10 mouse cellular contexts compared by ENCODE assay signal in genomic region chr11:46276778-46277177, GRCm38 (mm10). TPM values are rescaled to one million over a fixed set of nuclear protein-coding genes. Genes with fewer than 3 reads are reported as not detected.
DNase-seq lines count a peak whose midpoint lies in the region; TF ChIP-seq lines count a peak whose summit lies in the region.
"Had no signal": no experiment of that assay in that cellular context is flagged by ENCODE, and none has a peak within 500 bp of the region (broad histone marks: within the 10 kb centered on the region; RNA-seq: fewer than 3 reads in every experiment).

No protein-coding gene starts in this region.

- no peaks in the 10 kb centered on the region for H3K36me3 ChIP-seq in small intestine, adult 2 months (ENCODE audit: control insufficient read depth, insufficient read depth, low read length)

- no peak overlapping the region for H3K4me3 ChIP-seq in left cerebral cortex, adult 2 months
- H3K4me3 ChIP-seq in small intestine, adult 2 months (ENCODE audit: low read depth, low read length) = no peak overlapping the region
- H3K4me3 ChIP-seq: hindbrain, embryonic 15.5 days had no signal

- no peaks in the 10 kb centered on the region for H3K27me3 ChIP-seq in small intestine, adult 2 months (ENCODE audit: control insufficient read depth, insufficient read depth, low read length)
- H3K27me3 ChIP-seq: CH12.LX; hindbrain, embryonic 15.5 days had no signal

- peak; percentile 55 for TF ChIP-seq CTCF in left cerebral cortex, adult 2 months (IDR thresholded peaks at IDR 0.05)
- TF ChIP-seq CTCF in brain, embryonic 14.5 days (IDR thresholded peaks at IDR 0.05; ENCODE audit: borderline replicate concordance, extremely low read depth, insufficient read depth, insufficient read length) = peak; percentile 55
- TF ChIP-seq CTCF in small intestine, adult 2 months (IDR thresholded peaks at IDR 0.05; ENCODE audit: extremely low read depth, insufficient read length, insufficient replicate concordance, low read depth, low read length) = peak; percentile 39; the same call in 1 of the 2 replicates

- DNase-seq in adrenal gland, adult (ENCODE audit: inconsistent age in 2 of 2, low spot score in 1 of 2) = peak; percentile 62 to 83
- DNase-seq in adrenal gland, postnatal 4 days (ENCODE audit: low spot score in 2 of 2) = no peak
- DNase-seq in left cerebral cortex, adult 2 months (ENCODE audit: extremely low spot score in 1 of 2, low spot score in 2 of 2) = peak; percentile 38 to 47
- DNase-seq in left cerebral cortex, adult 11 months (ENCODE audit: low spot score) = no peak
- DNase-seq in brain, embryonic 14.5 days (ENCODE audit: low read depth) = peak; percentile 38
- DNase-seq in kidney, postnatal 14 days = peak; percentile 54
- no peak for DNase-seq in urinary bladder, postnatal 4 days (ENCODE audit: low spot score in 2 of 2)

- no peaks in the 10 kb centered on the region for H3K4me1 ChIP-seq in small intestine, adult 2 months (ENCODE audit: control insufficient read depth, insufficient read depth, insufficient read length, low read length)
- H3K4me1 ChIP-seq: hindbrain, embryonic 15.5 days had no signal

- WGBS in small intestine, adult 2 months = 46% methylated on average over 5 of the region's 5 CpGs

- TF ChIP-seq POLR2A in brain, embryonic 14.5 days (IDR thresholded peaks at IDR 0.05; ENCODE audit: borderline replicate concordance, extremely low read depth, insufficient read depth, insufficient read length, poor library complexity, severe bottlenecking) = no peak
- no peak for TF ChIP-seq POLR2A in small intestine, adult 2 months (IDR thresholded peaks at IDR 0.05; ENCODE audit: low read depth, low read length)

- intact Hi-C loops in left cerebral cortex, adult 2 months (cut with DNase I) = no loop called here

- H3K27ac ChIP-seq in left cerebral cortex, adult 2 months = no peak overlapping the region
- H3K27ac ChIP-seq in small intestine, adult 2 months (ENCODE audit: insufficient read depth, low read depth, low read length) = no peak overlapping the region
- H3K27ac ChIP-seq: hindbrain, embryonic 15.5 days had no signal

RNA-seq across cellular contexts. Expression of gene Cyfip2, which starts 35.9 kb away (rescaled TPM):
- total RNA-seq in adrenal gland, postnatal 4 days (2021) = 10 to 100 TPM; 55.8 to 56.7 TPM
- 100 to 1,000 TPM; 606 to 614 TPM for total RNA-seq in left cerebral cortex, adult 2 months (2021)
- 35.9 and 75.9 TPM in 2 replicates for polyA plus RNA-seq in brain, embryonic 14.5 days (2012; rRNA removed)
- 3.3 and 3.8 TPM in 2 replicates for polyA plus RNA-seq in small intestine, adult 2 months (2012; rRNA removed)

RNA-seq across cellular contexts. Expression of gene Fndc9, which starts 41.4 kb away (rescaled TPM):
- total RNA-seq in adrenal gland, postnatal 4 days (2021) = not detected
- 1 to 10 TPM; 4.9 to 5.2 TPM for total RNA-seq in left cerebral cortex, adult 2 months (2021)
- 1.3 and 2.6 TPM in 2 replicates for polyA plus RNA-seq in brain, embryonic 14.5 days (2012; rRNA removed)
- polyA plus RNA-seq in small intestine, adult 2 months (2012; rRNA removed) = not detected in 2 replicates

Comparison
In these comparisons a context has a peak if more than half of its experiments do, and no peak if none do; other contexts are left out.
1. DNase-seq: peak in adrenal gland, adult (2 of 2), left cerebral cortex, adult 2 months (2 of 2), brain, embryonic 14.5 days (single experiment) and kidney, postnatal 14 days (single experiment); none in adrenal gland, postnatal 4 days (0 of 2), left cerebral cortex, adult 11 months (single experiment) and urinary bladder, postnatal 4 days (0 of 2).
2. RNA of gene Cyfip2, which starts 35.9 kb away (total RNA-seq): 606 to 614 TPM in left cerebral cortex, adult 2 months; 55.8 to 56.7 TPM in adrenal gland, postnatal 4 days; every median in the first group is over 10 times any median in the second.
3. RNA of gene Fndc9, which starts 41.4 kb away (total RNA-seq): 4.9 to 5.2 TPM in left cerebral cortex, adult 2 months; not detected in adrenal gland, postnatal 4 days; every median in the first group is over 4 times any median in the second.
4. Peak in every context shown above with its lines, with median percentiles within 50 percentile points of each other: CTCF ChIP-seq.